Mouse (Mus musculus) kidney, embryonic 15.5 days (tissue): ENCODE measurements at regions not wholly inside any gene's neighbourhood (a gene's known extent, or its start where the extent isn't known, plus 50 kb on each side); places are given as distances from the start of the nearest gene placed in this dataset.

Source experiments
- ATAC-seq: fragments of 200-750 bp; cut with Nextera tagmentation; replicated peaks from 2 replicates; pipeline ENCODE4 v1.8.0; 2017; ENCODE audit warnings: moderate TSS enrichment; ENCODE audit not compliant: low FRiP score
- H3K27ac ChIP-seq: fragments of 300-500 bp; sonication (generic); 2 replicates; pipeline ENCODE4 v1.5.1; 2015; ENCODE audit warnings: mild to moderate bottlenecking, inconsistent platforms
- H3K27me3 ChIP-seq: fragments of 300-500 bp; sonication (generic); 2 replicates; pipeline ENCODE4 v1.6.1; 2015; ENCODE audit warnings: inconsistent platforms
- H3K36me3 ChIP-seq: fragments of 300-500 bp; sonication (generic); 2 replicates; pipeline ENCODE4 v1.6.1; 2015; ENCODE audit warnings: inconsistent platforms
- H3K4me1 ChIP-seq: fragments of 300-500 bp; sonication (generic); 2 replicates; pipeline ENCODE4 v1.6.1; 2015; ENCODE audit warnings: inconsistent platforms
- H3K4me2 ChIP-seq: fragments of 300-500 bp; sonication (generic); 2 replicates; pipeline ENCODE4 v1.6.1; 2015; ENCODE audit warnings: moderate library complexity, mild to moderate bottlenecking, inconsistent platforms
- H3K4me3 ChIP-seq: fragments of 300-500 bp; sonication (generic); replicated peaks from 2 replicates; pipeline ENCODE4 v1.5.1; 2015; ENCODE audit warnings: mild to moderate bottlenecking, inconsistent platforms
- H3K9ac ChIP-seq: fragments of 300-500 bp; sonication (generic); 2 replicates; pipeline ENCODE4 v1.6.1; 2015; ENCODE audit warnings: mild to moderate bottlenecking, inconsistent platforms
- H3K9me3 ChIP-seq: fragments of 300-500 bp; sonication (generic); replicated peaks from 2 replicates; pipeline ENCODE4 v1.6.1; 2016; ENCODE audit warnings: inconsistent platforms
- WGBS: fragments of 180-500 bp; shearing (Covaris S2); methylation state at CpG from one replicate; pipeline ENCODE4 v1.1.7; 2015; ENCODE audit warnings: mixed read lengths; 5-methylcytosine and 5-hydroxymethylcytosine counted together

GRCm38 (mm10) chr6:111738983-111739382, 534.6 kb upstream of the Lmcd1 start:
- no peaks in the 10 kb centered on the region for H3K36me3 ChIP-seq
- H3K27me3 ChIP-seq: no peaks in the 10 kb centered on the region
- ATAC-seq: no peak
- WGBS: 88% methylated on average over 1 of the region's 1 CpGs
- no peak overlapping the region for H3K9ac ChIP-seq
- H3K9me3 ChIP-seq: no peaks in the 10 kb centered on the region
- H3K4me1 ChIP-seq: no peaks in the 10 kb centered on the region
- H3K4me3 ChIP-seq: no peak overlapping the region
- no peak overlapping the region for H3K4me2 ChIP-seq
- H3K27ac ChIP-seq: no peak overlapping the region

- Histone ChIP-seq H3K9ac (no peak overlapping the region), H3K9me3 (no peaks in the 10 kb centered on the region), H3K4me1 (no peaks in the 10 kb centered on the region), H3K27ac (no peak overlapping the region), H3K27me3 (no peaks in the 10 kb centered on the region), H3K4me2 (no peak overlapping the region), H3K36me3 (no peaks in the 10 kb centered on the region), H3K4me3 (no peak overlapping the region)
- ATAC-seq: no peak
- WGBS: 82% methylated on average over 5 of the region's 5 CpGs
These were observed 491.7 kb upstream of the Lmcd1 start for GRCm38 (mm10) chr6:111781710-111782481.

- no peaks in the 10 kb centered on the region for H3K36me3 ChIP-seq
- H3K4me1 ChIP-seq: no peaks in the 10 kb centered on the region
- no peak overlapping the region for H3K4me2 ChIP-seq
- H3K4me3 ChIP-seq: no peak overlapping the region
- H3K9ac ChIP-seq: no peak overlapping the region
- no peak for ATAC-seq
- no peaks in the 10 kb centered on the region for H3K27me3 ChIP-seq
- no peaks in the 10 kb centered on the region for H3K9me3 ChIP-seq
- H3K27ac ChIP-seq: no peak overlapping the region
These were observed 464.9 kb upstream of the Lmcd1 start for GRCm38 (mm10) chr6:111808611-111809010.

GRCm38 (mm10) chr6:111813982-111814603, 459.5 kb upstream of the Lmcd1 start:
- no peak overlapping the region for H3K27ac ChIP-seq
- no peaks in the 10 kb centered on the region for H3K4me1 ChIP-seq
- no peak overlapping the region for H3K4me3 ChIP-seq
- H3K36me3 ChIP-seq: no peaks in the 10 kb centered on the region
- H3K27me3 ChIP-seq: no peaks in the 10 kb centered on the region
- H3K9ac ChIP-seq: no peak overlapping the region
- WGBS: 82% methylated on average over 7 of the region's 7 CpGs
- H3K4me2 ChIP-seq: no peak overlapping the region
- no peak for ATAC-seq
- no peaks in the 10 kb centered on the region for H3K9me3 ChIP-seq

GRCm38 (mm10) chr6:111815150-111815549, 458.4 kb upstream of the Lmcd1 start:
- Histone ChIP-seq H3K9ac (no peak overlapping the region), H3K9me3 (no peaks in the 10 kb centered on the region), H3K4me3 (no peak overlapping the region), H3K27me3 (no peaks in the 10 kb centered on the region), H3K36me3 (no peaks in the 10 kb centered on the region), H3K4me1 (no peaks in the 10 kb centered on the region), H3K27ac (no peak overlapping the region), H3K4me2 (no peak overlapping the region)
- no peak for ATAC-seq

- 80% methylated on average over 3 of the region's 3 CpGs for whole genome bisulfite sequencing
These were observed 453.3 kb upstream of the Lmcd1 start for GRCm38 (mm10) chr6:111820265-111820664.

GRCm38 (mm10) chr6:111844321-111844835, 429.2 kb upstream of the Lmcd1 start:
- no peaks in the 10 kb centered on the region for H3K27me3 ChIP-seq
- no peak; the same call in 1 of the 2 replicates for ATAC-seq
- WGBS: 50% methylated on average over 6 of the region's 6 CpGs

More at GRCm38 (mm10) chr6:111820265-111820664, 453.3 kb upstream of the Lmcd1 start:
- no peak for ATAC-seq
- Histone ChIP-seq H3K4me1 (no peaks in the 10 kb centered on the region), H3K4me2 (no peak overlapping the region), H3K9ac (no peak overlapping the region), H3K4me3 (no peak overlapping the region), H3K36me3 (no peaks in the 10 kb centered on the region), H3K9me3 (no peaks in the 10 kb centered on the region), H3K27ac (no peak overlapping the region), H3K27me3 (no peaks in the 10 kb centered on the region)

GRCm38 (mm10) chr6:111866101-111866598, 407.4 kb upstream of the Lmcd1 start:
- no peak for ATAC-seq
- Histone ChIP-seq H3K36me3 (no peaks in the 10 kb centered on the region), H3K4me3 (no peak overlapping the region)

More at GRCm38 (mm10) chr6:111844321-111844835, 429.2 kb upstream of the Lmcd1 start:
- no peak overlapping the region for H3K27ac ChIP-seq
- H3K36me3 ChIP-seq: no peaks in the 10 kb centered on the region
- H3K4me3 ChIP-seq: no peak overlapping the region
- H3K4me1 ChIP-seq: no peaks in the 10 kb centered on the region
- H3K9me3 ChIP-seq: no peaks in the 10 kb centered on the region
- no peak overlapping the region for H3K4me2 ChIP-seq
- H3K9ac ChIP-seq: no peak overlapping the region

GRCm38 (mm10) chr6:111882557-111882956, 391.0 kb upstream of the Lmcd1 start:
- Histone ChIP-seq H3K9ac (no peak overlapping the region), H3K4me1 (no peaks in the 10 kb centered on the region), H3K9me3 (no peaks in the 10 kb centered on the region), H3K27ac (no peak overlapping the region), H3K4me2 (no peak overlapping the region), H3K4me3 (no peak overlapping the region), H3K27me3 (no peaks in the 10 kb centered on the region), H3K36me3 (no peaks in the 10 kb centered on the region)
- WGBS: 65% methylated on average over 1 of the region's 1 CpGs
- ATAC-seq: no peak

More at GRCm38 (mm10) chr6:111866101-111866598, 407.4 kb upstream of the Lmcd1 start:
- Histone ChIP-seq H3K4me1 (no peaks in the 10 kb centered on the region), H3K27me3 (no peaks in the 10 kb centered on the region), H3K9ac (no peak overlapping the region), H3K27ac (no peak overlapping the region), H3K9me3 (no peaks in the 10 kb centered on the region), H3K4me2 (no peak overlapping the region)
- 68% methylated on average over 3 of the region's 3 CpGs for WGBS

- H3K9me3 ChIP-seq: no peaks in the 10 kb centered on the region
- ATAC-seq: no peak
- H3K27ac ChIP-seq: no peak overlapping the region
- no peaks in the 10 kb centered on the region for H3K4me1 ChIP-seq
- H3K36me3 ChIP-seq: no peaks in the 10 kb centered on the region
- 75% methylated on average over 1 of the region's 1 CpGs for WGBS
- H3K4me2 ChIP-seq: no peak overlapping the region
- no peaks in the 10 kb centered on the region for H3K27me3 ChIP-seq
- H3K4me3 ChIP-seq: no peak overlapping the region
- no peak overlapping the region for H3K9ac ChIP-seq
These were observed 389.6 kb upstream of the Lmcd1 start for GRCm38 (mm10) chr6:111883946-111884345.

- H3K27me3 ChIP-seq: no peaks in the 10 kb centered on the region
- H3K4me3 ChIP-seq: no peak overlapping the region
- H3K36me3 ChIP-seq: no peaks in the 10 kb centered on the region
- ATAC-seq: no peak
- H3K27ac ChIP-seq: no peak overlapping the region
- H3K9me3 ChIP-seq: no peaks in the 10 kb centered on the region
- H3K9ac ChIP-seq: no peak overlapping the region
- no peak overlapping the region for H3K4me2 ChIP-seq
- H3K4me1 ChIP-seq: no peaks in the 10 kb centered on the region
- WGBS: 63% methylated on average over 2 of the region's 2 CpGs
These were observed 361.6 kb upstream of the Lmcd1 start for GRCm38 (mm10) chr6:111911997-111912396.

GRCm38 (mm10) chr6:111913771-111914405, 359.7 kb upstream of the Lmcd1 start:
- 73% methylated on average over 11 of the region's 11 CpGs for WGBS
- no peaks in the 10 kb centered on the region for H3K36me3 ChIP-seq
- no peak overlapping the region for H3K9ac ChIP-seq
- no peak for ATAC-seq
- H3K27ac ChIP-seq: no peak overlapping the region
- no peak overlapping the region for H3K4me2 ChIP-seq
- H3K4me1 ChIP-seq: no peaks in the 10 kb centered on the region
- no peaks in the 10 kb centered on the region for H3K27me3 ChIP-seq
- H3K4me3 ChIP-seq: no peak overlapping the region
- no peaks in the 10 kb centered on the region for H3K9me3 ChIP-seq
